Mouse (Mus musculus): ENCODE measurements at regions not wholly inside any gene's neighbourhood (a gene's known extent, or its start where the extent isn't known, plus 50 kb on each side); places are given as distances from the start of the nearest gene placed in this dataset.

- TF ChIP-seq POLR2A (IDR thresholded peaks at IDR 0.05; ENCODE audit: insufficient read depth, low read depth, low read length), result no peak
- no peak for TF ChIP-seq CTCF (IDR thresholded peaks at IDR 0.05; ENCODE audit: insufficient read depth, low read depth, low read length)
- H3K4me1 ChIP-seq (ENCODE audit: control insufficient read depth, insufficient read depth, low read length), result peaks cover 12% of the 10 kb centered on the region
- WGBS, result 89% methylated on average over 15 of the region's 15 CpGs
- H3K4me3 ChIP-seq (ENCODE audit: insufficient read depth, low read depth, low read length), result no peak overlapping the region
- H3K27ac ChIP-seq (ENCODE audit: insufficient read depth, low read depth, low read length), result no peak overlapping the region
These were observed 122.6 kb upstream of the Slc22a12 start for GRCm38 (mm10) chr19:6665264-6666054.

GRCm38 (mm10) chr19:6664311-6664952 lies 121.6 kb upstream of the Slc22a12 start:
- H3K27ac ChIP-seq (ENCODE audit: insufficient read depth, low read depth, low read length), result no peak overlapping the region

GRCm38 (mm10) chr19:6663391-6663790 lies 120.6 kb upstream of the Slc22a12 start:
- H3K4me3 ChIP-seq (ENCODE audit: insufficient read depth, low read depth, low read length), result no peak overlapping the region
- H3K4me1 ChIP-seq (ENCODE audit: control insufficient read depth, insufficient read depth, low read length), result peaks cover 8% of the 10 kb centered on the region
- WGBS, result under 1% methylated on average over 10 of the region's 10 CpGs
- peak; percentile 88 for TF ChIP-seq CTCF (IDR thresholded peaks at IDR 0.05; ENCODE audit: insufficient read depth, low read depth, low read length)
- TF ChIP-seq POLR2A (IDR thresholded peaks at IDR 0.05; ENCODE audit: insufficient read depth, low read depth, low read length), result no peak
- H3K27ac ChIP-seq (ENCODE audit: insufficient read depth, low read depth, low read length), result no peak overlapping the region

More at GRCm38 (mm10) chr19:6664311-6664952, 121.6 kb upstream of the Slc22a12 start:
- H3K4me3 ChIP-seq (ENCODE audit: insufficient read depth, low read depth, low read length), result no peak overlapping the region
- 87% methylated on average over 12 of the region's 12 CpGs for WGBS
- TF ChIP-seq POLR2A (IDR thresholded peaks at IDR 0.05; ENCODE audit: insufficient read depth, low read depth, low read length), result no peak
- H3K4me1 ChIP-seq (ENCODE audit: control insufficient read depth, insufficient read depth, low read length), result peaks cover 8% of the 10 kb centered on the region

- Histone ChIP-seq H3K4me3 (ENCODE audit: insufficient read depth, low read depth, low read length) (no peak overlapping the region), H3K27ac (ENCODE audit: insufficient read depth, low read depth, low read length) (no peak overlapping the region), H3K4me1 (ENCODE audit: control insufficient read depth, insufficient read depth, low read length) (peaks cover 6% of the 10 kb centered on the region)
- TF ChIP-seq POLR2A (IDR thresholded peaks at IDR 0.05; ENCODE audit: insufficient read depth, low read depth, low read length) (no peak), CTCF (IDR thresholded peaks at IDR 0.05; ENCODE audit: insufficient read depth, low read depth, low read length) (no peak)
- WGBS, result 69% methylated on average over 4 of the region's 4 CpGs
These were observed 119.6 kb upstream of the Slc22a12 start for GRCm38 (mm10) chr19:6662346-6662939.

GRCm38 (mm10) chr19:6661508-6661871 lies 118.7 kb upstream of the Slc22a12 start:
- 74% methylated on average over 2 of the region's 2 CpGs for WGBS
- TF ChIP-seq POLR2A (IDR thresholded peaks at IDR 0.05; ENCODE audit: insufficient read depth, low read depth, low read length) (no peak), CTCF (IDR thresholded peaks at IDR 0.05; ENCODE audit: insufficient read depth, low read depth, low read length) (no peak)
- Histone ChIP-seq H3K4me3 (ENCODE audit: insufficient read depth, low read depth, low read length) (no peak overlapping the region), H3K4me1 (ENCODE audit: control insufficient read depth, insufficient read depth, low read length) (peaks cover 6% of the 10 kb centered on the region), H3K27ac (ENCODE audit: insufficient read depth, low read depth, low read length) (no peak overlapping the region)

- peaks cover 6% of the 10 kb centered on the region for H3K4me1 ChIP-seq (ENCODE audit: control insufficient read depth, insufficient read depth, low read length)
- H3K27ac ChIP-seq (ENCODE audit: insufficient read depth, low read depth, low read length), result no peak overlapping the region
- 51% methylated on average over 8 of the region's 8 CpGs for WGBS
- TF ChIP-seq CTCF (IDR thresholded peaks at IDR 0.05; ENCODE audit: insufficient read depth, low read depth, low read length), result no peak
- no peak for TF ChIP-seq POLR2A (IDR thresholded peaks at IDR 0.05; ENCODE audit: insufficient read depth, low read depth, low read length)
- no peak overlapping the region for H3K4me3 ChIP-seq (ENCODE audit: insufficient read depth, low read depth, low read length)
These were observed 118.1 kb upstream of the Slc22a12 start for GRCm38 (mm10) chr19:6660723-6661507.

GRCm38 (mm10) chr19:6660157-6660556 lies 117.3 kb upstream of the Slc22a12 start:
- 93% methylated on average over 8 of the region's 8 CpGs for WGBS
- Histone ChIP-seq H3K27ac (ENCODE audit: insufficient read depth, low read depth, low read length) (no peak overlapping the region), H3K4me3 (ENCODE audit: insufficient read depth, low read depth, low read length) (no peak overlapping the region), H3K4me1 (ENCODE audit: control insufficient read depth, insufficient read depth, low read length) (peaks cover 6% of the 10 kb centered on the region)
- no peak for TF ChIP-seq POLR2A (IDR thresholded peaks at IDR 0.05; ENCODE audit: insufficient read depth, low read depth, low read length)
- no peak for TF ChIP-seq CTCF (IDR thresholded peaks at IDR 0.05; ENCODE audit: insufficient read depth, low read depth, low read length)

GRCm38 (mm10) chr19:6654550-6654949 lies 111.7 kb upstream of the Slc22a12 start:
- TF ChIP-seq CTCF (IDR thresholded peaks at IDR 0.05; ENCODE audit: insufficient read depth, low read depth, low read length), result no peak
- TF ChIP-seq POLR2A (IDR thresholded peaks at IDR 0.05; ENCODE audit: insufficient read depth, low read depth, low read length), result no peak
- H3K4me3 ChIP-seq (ENCODE audit: insufficient read depth, low read depth, low read length), result no peak overlapping the region
- 91% methylated on average over 5 of the region's 5 CpGs for WGBS
- H3K4me1 ChIP-seq (ENCODE audit: control insufficient read depth, insufficient read depth, low read length), result no peaks in the 10 kb centered on the region
- H3K27ac ChIP-seq (ENCODE audit: insufficient read depth, low read depth, low read length), result no peak overlapping the region

All from olfactory bulb, adult 2 months (tissue).